Mouse (Mus musculus) stomach, adult 2 months (tissue): ENCODE data around the gene 4930513O06Rik. TPM values are rescaled to one million over a fixed set of nuclear protein-coding genes. Genes with fewer than 3 reads are reported as not detected.

Experiments used
- polyA plus RNA-seq: library from polyadenylated mRNA; depleted of rRNA; stranded (reverse); fragments of >200 nt; gene quantifications from 2 replicates; pipeline ENCODE4 v1.2.3, GENCODE M21; 2012; rRNA removed

4930513O06Rik gene
- polyA plus RNA-seq = not detected in 2 replicates

DNA sequence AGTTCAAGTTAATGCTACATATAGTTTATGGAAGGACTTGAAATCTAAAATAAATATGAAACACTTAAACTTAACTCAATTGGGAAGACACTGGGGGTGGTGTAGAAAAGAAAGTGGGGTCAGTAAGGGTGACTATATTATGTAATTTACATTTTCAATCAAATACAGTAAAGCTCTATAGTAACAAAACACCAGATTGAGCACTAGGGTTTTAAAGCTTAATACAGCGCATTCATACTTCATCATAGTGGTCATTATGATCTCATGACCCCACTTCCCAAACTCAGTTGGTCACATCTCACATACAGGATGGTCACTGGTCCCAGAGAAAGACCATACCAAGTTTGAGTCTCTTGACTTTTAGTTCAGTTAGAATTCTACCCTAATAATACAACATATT, at the start of gene 4930513O06Rik:
Gene 4930513O06Rik, plus strand, starts transcription at position 301 of the 400 bp plus-strand sequence.

DNA sequence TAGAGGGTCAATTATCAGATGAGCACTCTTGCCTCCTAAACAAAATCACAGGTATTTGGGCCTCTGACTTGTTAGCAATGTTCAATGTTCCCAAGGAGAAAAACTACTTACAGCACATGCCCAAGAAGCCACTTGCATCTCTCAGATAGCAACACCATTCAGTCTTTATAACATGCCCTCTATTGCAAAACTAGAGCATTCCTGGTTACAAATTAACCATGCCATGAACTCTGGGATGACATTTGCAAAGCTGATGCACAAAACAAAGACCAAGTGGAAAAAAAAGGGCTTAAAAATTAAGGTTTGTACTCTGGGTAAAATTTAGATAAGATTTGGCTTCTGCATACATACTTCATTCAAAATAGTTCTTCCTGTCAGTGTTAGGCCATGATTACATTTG, 966 bp upstream of the 4930513O06Rik start, which contains the start of gene Serpina7:
Gene Serpina7, minus strand, starts transcription at position 160 of the 400 bp plus-strand sequence.

Other genes starting within 250 kb of the 4930513O06Rik start
- gene Nrk, start 171.8 kb upstream of the 4930513O06Rik start, polyA plus RNA-seq = 0.01 TPM in 1 of 2 replicates, not detected in the other
- 0.14 TPM in 1 of 2 replicates, not detected in the other for gene Serpina7, start 1.0 kb upstream of the 4930513O06Rik start, polyA plus RNA-seq
- not detected in 2 replicates for gene 4933428M09Rik, start 93.0 kb downstream of the 4930513O06Rik start, polyA plus RNA-seq
- gene Mum1l1, start 123.8 kb downstream of the 4930513O06Rik start, polyA plus RNA-seq = 0.05 and 0.27 TPM in 2 replicates
- gene Trap1a, start 247.4 kb downstream of the 4930513O06Rik start, polyA plus RNA-seq = not detected in 2 replicates